Mouse (Mus musculus): ENCODE data around the gene Acot8. TPM values are rescaled to one million over a fixed set of nuclear protein-coding genes. Genes with fewer than 3 reads are reported as not detected.
A peak's percentile ranks its signal among the peaks of the same experiment; 100 is the strongest.

Acot8 gene
- polyA plus RNA-seq, 2 experiments, result 14.0 to 31.5 TPM

GRCm38 (mm10) chr2:164822636-164823165 is 18.0 kb upstream of the Acot8 start, which contains the start of gene Zswim1:
Gene Zswim1, plus strand, starts transcription at chr2:164822686.
- H3K4me2 ChIP-seq (replicated peaks; ENCODE audit: low read depth, low read length, severe bottlenecking), result peak within 1 kb of the TSS; percentile 66
- H3K27ac ChIP-seq (replicated peaks; ENCODE audit: low read depth, low read length), result peak within 1 kb of the TSS; percentile 61
- under 1% methylated on average over 32 of the region's 32 CpGs for WGBS
- TF ChIP-seq POLR2A (IDR thresholded peaks at IDR 0.05; ENCODE audit: borderline replicate concordance, extremely low read depth, insufficient read depth, insufficient read length), result peak; percentile 69; the same call in 1 of the 2 replicates
- no peaks in the 10 kb centered on the region for H3K27me3 ChIP-seq (ENCODE audit: control insufficient read depth, insufficient read depth, low read length)
- H3K36me3 ChIP-seq (ENCODE audit: control insufficient read depth, insufficient read depth, low read length), result peaks cover 37% of the 10 kb centered on the region
- DNase-seq (ENCODE audit: low spot score), result peak; percentile 98
- H3K9ac ChIP-seq (ENCODE audit: low read depth, low read length, severe bottlenecking), result peak within 1 kb of the TSS; percentile 57
- peak; percentile 100 for ATAC-seq (ENCODE audit: low FRiP score, low read depth)
- peaks cover 6% of the 10 kb centered on the region; the same call in 1 of the 2 replicates for H3K4me1 ChIP-seq (ENCODE audit: control insufficient read depth, insufficient read depth, low read length)
- H3K9me3 ChIP-seq (ENCODE audit: control insufficient read depth, low read length), result no peaks in the 10 kb centered on the region
- H3K4me3 ChIP-seq (replicated peaks; ENCODE audit: low read length), result peak within 1 kb of the TSS; percentile 82

GRCm38 (mm10) chr2:164821060-164821459 is 16.4 kb upstream of the Acot8 start:
- no peak overlapping the region for H3K27ac ChIP-seq (replicated peaks; ENCODE audit: low read depth, low read length)
- no peak overlapping the region for H3K4me3 ChIP-seq (replicated peaks; ENCODE audit: low read length)
- no peak overlapping the region for H3K4me2 ChIP-seq (replicated peaks; ENCODE audit: low read depth, low read length, severe bottlenecking)
- H3K27me3 ChIP-seq (ENCODE audit: control insufficient read depth, insufficient read depth, low read length), result no peaks in the 10 kb centered on the region
- H3K9ac ChIP-seq (ENCODE audit: low read depth, low read length, severe bottlenecking), result no peak overlapping the region
- DNase-seq (ENCODE audit: low spot score) (no peak), ATAC-seq (ENCODE audit: low FRiP score, low read depth) (no peak)
- peaks cover 6% of the 10 kb centered on the region; the same call in 1 of the 2 replicates for H3K4me1 ChIP-seq (ENCODE audit: control insufficient read depth, insufficient read depth, low read length)
- H3K36me3 ChIP-seq (ENCODE audit: control insufficient read depth, insufficient read depth, low read length), result peaks cover 21% of the 10 kb centered on the region
- H3K9me3 ChIP-seq (ENCODE audit: control insufficient read depth, low read length), result no peaks in the 10 kb centered on the region
- 88% methylated on average over 6 of the region's 6 CpGs for WGBS
- TF ChIP-seq POLR2A (IDR thresholded peaks at IDR 0.05; ENCODE audit: borderline replicate concordance, extremely low read depth, insufficient read depth, insufficient read length), result no peak

GRCm38 (mm10) chr2:164817703-164818102 is 13.0 kb upstream of the Acot8 start:
- Histone ChIP-seq H3K4me1 (ENCODE audit: control insufficient read depth, insufficient read depth, low read length) (0 out of 2 replicates have a peak, but pooled peaks cover 2% of the 10 kb centered on the region), H3K9me3 (ENCODE audit: control insufficient read depth, low read length) (no peaks in the 10 kb centered on the region), H3K27ac (replicated peaks; ENCODE audit: low read depth, low read length) (no peak overlapping the region), H3K9ac (ENCODE audit: low read depth, low read length, severe bottlenecking) (no peak overlapping the region), H3K36me3 (ENCODE audit: control insufficient read depth, insufficient read depth, low read length) (peaks cover 11% of the 10 kb centered on the region; the same call in 1 of the 2 replicates), H3K4me3 (replicated peaks; ENCODE audit: low read length) (no peak overlapping the region), H3K27me3 (ENCODE audit: control insufficient read depth, insufficient read depth, low read length) (no peaks in the 10 kb centered on the region), H3K4me2 (replicated peaks; ENCODE audit: low read depth, low read length, severe bottlenecking) (no peak overlapping the region)
- ATAC-seq (ENCODE audit: low FRiP score, low read depth), result no peak
- 68% methylated on average over 5 of the region's 5 CpGs for WGBS
- peak; percentile 26 for DNase-seq (ENCODE audit: low spot score)
- TF ChIP-seq POLR2A (IDR thresholded peaks at IDR 0.05; ENCODE audit: borderline replicate concordance, extremely low read depth, insufficient read depth, insufficient read length), result no peak

- ATAC-seq (ENCODE audit: low FRiP score, low read depth) (no peak), DNase-seq (ENCODE audit: low spot score) (no peak)
- Histone ChIP-seq H3K27me3 (ENCODE audit: control insufficient read depth, insufficient read depth, low read length) (no peaks in the 10 kb centered on the region), H3K4me1 (ENCODE audit: control insufficient read depth, insufficient read depth, low read length) (no peaks in the 10 kb centered on the region), H3K27ac (replicated peaks; ENCODE audit: low read depth, low read length) (no peak overlapping the region), H3K4me3 (replicated peaks; ENCODE audit: low read length) (no peak overlapping the region), H3K9me3 (ENCODE audit: control insufficient read depth, low read length) (no peaks in the 10 kb centered on the region), H3K36me3 (ENCODE audit: control insufficient read depth, insufficient read depth, low read length) (peaks cover 13% of the 10 kb centered on the region; the same call in 1 of the 2 replicates), H3K4me2 (replicated peaks; ENCODE audit: low read depth, low read length, severe bottlenecking) (no peak overlapping the region), H3K9ac (ENCODE audit: low read depth, low read length, severe bottlenecking) (no peak overlapping the region)
- no peak for TF ChIP-seq POLR2A (IDR thresholded peaks at IDR 0.05; ENCODE audit: borderline replicate concordance, extremely low read depth, insufficient read depth, insufficient read length)
- 86% methylated on average over 6 of the region's 6 CpGs for WGBS
Measured at GRCm38 (mm10) chr2:164817206-164817605, 12.5 kb upstream of the Acot8 start.

GRCm38 (mm10) chr2:164815821-164816220 is 11.1 kb upstream of the Acot8 start:
- H3K4me3 ChIP-seq (replicated peaks; ENCODE audit: low read length), result no peak overlapping the region
- H3K9me3 ChIP-seq (ENCODE audit: control insufficient read depth, low read length), result no peaks in the 10 kb centered on the region
- no peak for ATAC-seq (ENCODE audit: low FRiP score, low read depth)
- H3K27ac ChIP-seq (replicated peaks; ENCODE audit: low read depth, low read length), result no peak overlapping the region
- 95% methylated on average over 8 of the region's 8 CpGs for WGBS
- peaks cover 10% of the 10 kb centered on the region; the same call in 1 of the 2 replicates for H3K36me3 ChIP-seq (ENCODE audit: control insufficient read depth, insufficient read depth, low read length)
- no peak overlapping the region for H3K4me2 ChIP-seq (replicated peaks; ENCODE audit: low read depth, low read length, severe bottlenecking)
- H3K4me1 ChIP-seq (ENCODE audit: control insufficient read depth, insufficient read depth, low read length), result no peaks in the 10 kb centered on the region
- no peak for TF ChIP-seq POLR2A (IDR thresholded peaks at IDR 0.05; ENCODE audit: borderline replicate concordance, extremely low read depth, insufficient read depth, insufficient read length)
- no peaks in the 10 kb centered on the region for H3K27me3 ChIP-seq (ENCODE audit: control insufficient read depth, insufficient read depth, low read length)
- no peak overlapping the region for H3K9ac ChIP-seq (ENCODE audit: low read depth, low read length, severe bottlenecking)
- DNase-seq (ENCODE audit: low spot score), result no peak
